8 mouse cellular contexts compared by ENCODE assay signal in genomic region chr11:103359841-103360641, GRCm38 (mm10). TPM values are rescaled to one million over a fixed set of nuclear protein-coding genes. Genes with fewer than 3 reads are reported as not detected.
A peak's percentile ranks its signal among the peaks of the same experiment; 100 is the strongest.
DNase-seq lines count a peak whose midpoint lies in the region; ATAC-seq and TF ChIP-seq lines count a peak whose summit lies in the region.

No protein-coding gene starts in this region.

- peak; percentile 63 for DNase-seq in c-Kit-positive CD71-positive TER-119-negative erythroid progenitor cells, embryonic 14.5 days (ENCODE audit: low read depth)
- DNase-seq in forebrain, embryonic 14.5 days (ENCODE audit: low spot score): peak; percentile 83
- DNase-seq in heart, postnatal 14 days: peak; percentile 93 to 94
- peak; percentile 50 to 87 for DNase-seq in layer of hippocampus, adult 18-20 months (ENCODE audit: low spot score in 2 of 2)
- DNase-seq in lung, embryonic 14.5 days: peak; percentile 91
- DNase-seq in thymus, adult 18-20 months: peak; percentile 67 to 69

- peaks cover 62% of the 10 kb centered on the region for H3K27me3 ChIP-seq in E14TG2a.4 (ENCODE audit: insufficient read depth, low read length)
- H3K27me3 ChIP-seq in forebrain, embryonic 14.5 days (replicated peaks; ENCODE audit: control insufficient read depth, insufficient read depth, low read length): peaks cover 53% of the 10 kb centered on the region
- H3K27me3 ChIP-seq in lung, embryonic 14.5 days (ENCODE audit: insufficient read depth, low read length): peaks cover 54% of the 10 kb centered on the region

- H3K4me2 ChIP-seq in forebrain, embryonic 14.5 days (ENCODE audit: low read length): peak overlapping the region; percentile 66
- peak overlapping the region; percentile 82 for H3K4me2 ChIP-seq in lung, embryonic 14.5 days

- intact Hi-C loops in heart, postnatal 14 days (cut with DNase I): loop anchor here (1.0 to 5.0 kb wide), 4 partner anchors 27 to 197 kb away; no protein-coding TSS in a partner anchor

- no peak overlapping the region for H3K27ac ChIP-seq in forebrain, embryonic 14.5 days (ENCODE audit: low read depth, low read length)
- H3K27ac ChIP-seq in lung, embryonic 14.5 days (ENCODE audit: low read depth): peak overlapping the region; percentile 54; the same call in 1 of the 2 replicates
- H3K27ac ChIP-seq in olfactory bulb, adult 2 months (ENCODE audit: insufficient read depth, low read depth, low read length): peak overlapping the region; percentile 59

- TF ChIP-seq POLR2A in olfactory bulb, adult 2 months (IDR thresholded peaks at IDR 0.05; ENCODE audit: insufficient read depth, low read depth, low read length): no peak

- H3K9me3 ChIP-seq in E14TG2a.4 (ENCODE audit: low read length): peaks cover 7% of the 10 kb centered on the region; the same call in 1 of the 2 replicates
- no peaks in the 10 kb centered on the region for H3K9me3 ChIP-seq in forebrain, embryonic 14.5 days (replicated peaks; ENCODE audit: control insufficient read depth, low read length)
- H3K9me3 ChIP-seq in lung, embryonic 14.5 days (ENCODE audit: low read depth, low read length): no peaks in the 10 kb centered on the region

- peaks cover 3% of the 10 kb centered on the region for H3K36me3 ChIP-seq in E14TG2a.4 (ENCODE audit: insufficient read depth, low read length)
- no peaks in the 10 kb centered on the region for H3K36me3 ChIP-seq in forebrain, embryonic 14.5 days (ENCODE audit: control insufficient read depth, insufficient read depth, low read length)
- no peaks in the 10 kb centered on the region for H3K36me3 ChIP-seq in lung, embryonic 14.5 days (ENCODE audit: insufficient read depth)

- peaks cover 79% of the 10 kb centered on the region for H3K4me1 ChIP-seq in E14TG2a.4 (replicated peaks; ENCODE audit: low read depth, low read length)
- H3K4me1 ChIP-seq in forebrain, embryonic 14.5 days (ENCODE audit: control insufficient read depth, insufficient read depth, low read length): peaks cover 9% of the 10 kb centered on the region
- no peaks in the 10 kb centered on the region; the same call in 1 of the 2 replicates for H3K4me1 ChIP-seq in lung, embryonic 14.5 days (ENCODE audit: insufficient read depth)
- peaks cover 40% of the 10 kb centered on the region for H3K4me1 ChIP-seq in olfactory bulb, adult 2 months (ENCODE audit: control insufficient read depth, insufficient read depth, low read length)

- H3K9ac ChIP-seq in forebrain, embryonic 14.5 days (ENCODE audit: low read length): peak overlapping the region; percentile 54
- H3K9ac ChIP-seq in lung, embryonic 14.5 days: peak overlapping the region; percentile 62

- H3K4me3 ChIP-seq in E14TG2a.4 (replicated peaks; ENCODE audit: low read length): peak overlapping the region; percentile 82
- peak overlapping the region; percentile 39 for H3K4me3 ChIP-seq in forebrain, embryonic 14.5 days (ENCODE audit: low read depth, low read length)
- peak overlapping the region; percentile 49 for H3K4me3 ChIP-seq in lung, embryonic 14.5 days (ENCODE audit: low read depth, low read length)
- H3K4me3 ChIP-seq in olfactory bulb, adult 2 months (ENCODE audit: insufficient read depth, low read depth, low read length): peak overlapping the region; percentile 60

- no peak for TF ChIP-seq CTCF in E14TG2a.4 (conservative IDR thresholded peaks at IDR 0.05; ENCODE audit: low read length)
- TF ChIP-seq CTCF in lung, embryonic 14.5 days (IDR thresholded peaks at IDR 0.05; ENCODE audit: low read depth): peak; percentile 51
- peak; percentile 80 for TF ChIP-seq CTCF in olfactory bulb, adult 2 months (IDR thresholded peaks at IDR 0.05; ENCODE audit: insufficient read depth, low read depth, low read length)

- peak; percentile 78 for ATAC-seq in forebrain, embryonic 14.5 days
- peak; percentile 48 for ATAC-seq in lung, embryonic 14.5 days (ENCODE audit: insufficient read depth)

- under 1% methylated on average over 60 of the region's 60 CpGs for WGBS in forebrain, embryonic 14.5 days
- WGBS in lung, embryonic 14.5 days: 1% methylated on average over 60 of the region's 60 CpGs
- WGBS in olfactory bulb, adult 2 months: 4% methylated on average over 60 of the region's 60 CpGs

RNA-seq across cellular contexts. Expression of gene Arhgap27, which starts 3.5 kb away (rescaled TPM):
- polyA plus RNA-seq in forebrain, embryonic 14.5 days (2014; fragmentation: Nextera tagmentation; extraction: Ambion mirVana): 1.5 and 2.3 TPM in 2 replicates
- total RNA-seq in heart, postnatal 14 days (2021): 10 to 100 TPM; 27.2 to 29.1 TPM
- 10 to 100 TPM; 10.5 to 12.1 TPM for total RNA-seq in layer of hippocampus, adult 18-20 months (2021)
- 16.8 and 20.6 TPM in 2 replicates for polyA plus RNA-seq in lung, embryonic 14.5 days (2014; fragmentation: Nextera tagmentation; extraction: Ambion mirVana)
- polyA plus RNA-seq in olfactory bulb, adult 2 months (2012; ENCODE audit: insufficient read depth, insufficient read length, low replicate concordance, missing spikeins): not detected in 2 replicates

RNA-seq across cellular contexts. Expression of gene Plekhm1, which starts 52.4 kb away (rescaled TPM):
- 7.5 and 10.0 TPM in 2 replicates for polyA plus RNA-seq in forebrain, embryonic 14.5 days (2014; fragmentation: Nextera tagmentation; extraction: Ambion mirVana)
- 10 to 100 TPM; 10.8 to 11.3 TPM for total RNA-seq in heart, postnatal 14 days (2021)
- 10 to 100 TPM; 19.8 to 21.2 TPM for total RNA-seq in layer of hippocampus, adult 18-20 months (2021)
- polyA plus RNA-seq in lung, embryonic 14.5 days (2014; fragmentation: Nextera tagmentation; extraction: Ambion mirVana): 9.3 and 9.4 TPM in 2 replicates
- polyA plus RNA-seq in olfactory bulb, adult 2 months (2012; ENCODE audit: insufficient read depth, insufficient read length, low replicate concordance, missing spikeins): not detected in 2 replicates
